Mouse (Mus musculus) heart, adult 2 months (tissue): ENCODE data around the gene Gm19684. TPM values are rescaled to one million over a fixed set of nuclear protein-coding genes. Genes with fewer than 3 reads are reported as not detected.
"Not testable (repeated sequence)": the region's sequence is repeated elsewhere in the genome, so short reads cannot be mapped to it uniquely, and the experiment has no call there.

Experiments used
- DNase-seq, 2 experiments: peaks; one replicate each; pipeline ENCODE4 v3.0.0; 2021
- H3K27ac ChIP-seq: fragments of 200-600 bp; 2 replicates; pipeline ENCODE4 v1.8.1; 2022
- H3K27me3 ChIP-seq: fragments of 200-500 bp; 2 replicates; pipeline ENCODE4 v1.6.1; 2012; ENCODE audit warnings: mild to moderate bottlenecking, low read length, inconsistent platforms, mixed read lengths; ENCODE audit not compliant: control insufficient read depth, insufficient read depth
- H3K36me3 ChIP-seq: fragments of 200-500 bp; 2 replicates; pipeline ENCODE4 v1.6.1; 2012; ENCODE audit warnings: low read length, inconsistent platforms; ENCODE audit not compliant: control insufficient read depth, insufficient read depth
- H3K4me1 ChIP-seq: fragments of 200-500 bp; 2 replicates; pipeline ENCODE4 v1.6.1; 2011; ENCODE audit warnings: low read length; ENCODE audit not compliant: control insufficient read depth, insufficient read depth
- H3K4me3 ChIP-seq: fragments of 200-600 bp; 2 replicates; pipeline ENCODE4 v1.8.1; 2022
- H3K79me2 ChIP-seq: fragments of 200-500 bp; replicated peaks from 2 replicates; pipeline ENCODE4 v1.6.1; 2012; ENCODE audit warnings: mild to moderate bottlenecking, inconsistent platforms, low read length, moderate library complexity, mixed read lengths; ENCODE audit not compliant: control insufficient read depth, insufficient read depth
- H3K9ac ChIP-seq: fragments of 200-500 bp; 2 replicates; pipeline ENCODE4 v1.6.1; 2012; ENCODE audit warnings: low read depth, mild to moderate bottlenecking, control low read depth, inconsistent platforms, low read length, mixed read lengths
- CTCF ChIP-seq: fragments of 200-600 bp; IDR thresholded peaks from 2 replicates; pipeline ENCODE4 v1.8.1; 2022; ENCODE audit warnings: antibody characterized with exemption, mild to moderate bottlenecking, moderate library complexity
- EP300 ChIP-seq: fragments of 200-500 bp; IDR thresholded peaks from 2 replicates; pipeline ENCODE4 v1.6.1; 2011; ENCODE audit warnings: low read depth, low read length, control low read depth; ENCODE audit not compliant: insufficient read depth
- POLR2A ChIP-seq: fragments of 200-500 bp; IDR thresholded peaks from 2 replicates; pipeline ENCODE4 v1.6.1; 2011; ENCODE audit warnings: mild to moderate bottlenecking, low read depth, low read length, control low read depth; ENCODE audit not compliant: insufficient read depth
- WGBS: fragments of 180-500 bp; shearing (Covaris S2); methylation state at CpG from one replicate; pipeline ENCODE4 v1.1.7; 2018; 5-methylcytosine and 5-hydroxymethylcytosine counted together
- intact Hi-C: fragments of 180-260 bp; cut with DNase I; formaldehyde crosslinking; loops from one replicate; pipeline ENCODE4 v1.15.1; 2025
- polyA plus RNA-seq: library from polyadenylated mRNA; depleted of rRNA; stranded (reverse); fragments of >200 nt; gene quantifications from 2 replicates; pipeline ENCODE4 v1.2.3, GENCODE M21; 2012
- total RNA-seq, 2 experiments: library from RNA; stranded (reverse); gene quantifications; 2 replicates each; pipeline ENCODE4 v1.2.3; 2021

Gm19684 gene
- total and polyA plus RNA-seq, 3 experiments = 0.16 to 0.23 TPM; not detected in 1

DNA sequence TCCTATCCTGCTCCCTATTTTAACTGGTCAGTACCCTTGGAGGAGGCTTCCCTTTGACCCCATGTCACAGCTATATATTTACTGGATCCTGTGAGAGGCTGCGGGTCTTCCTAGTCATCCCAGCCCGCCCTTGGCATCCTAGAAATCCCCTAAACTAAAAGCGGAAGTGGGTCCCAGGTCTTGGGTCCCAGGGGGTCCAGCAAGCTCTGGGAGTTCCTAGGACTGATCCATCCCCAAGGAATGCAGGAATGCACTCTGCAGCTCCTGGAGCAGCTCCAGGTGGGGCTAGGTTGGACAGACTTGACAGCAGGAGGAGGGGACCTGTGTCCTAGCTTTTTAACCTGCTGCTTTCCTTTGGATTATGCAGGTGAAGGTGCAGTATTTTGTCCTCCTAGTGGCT lies 27.5 kb upstream of the Gm19684 start:
- Histone ChIP-seq H3K9ac (no peak overlapping the region), H3K36me3 (no peaks in the 10 kb centered on the region), H3K27me3 (no peaks in the 10 kb centered on the region), H3K79me2 (no peaks in the 10 kb centered on the region), H3K27ac (no peak overlapping the region), H3K4me1 (no peaks in the 10 kb centered on the region), H3K4me3 (no peak overlapping the region)
- intact Hi-C loops = no loop called here
- TF ChIP-seq POLR2A = no peak
- no peak for TF ChIP-seq EP300
- no peak for TF ChIP-seq CTCF
- WGBS = 19% methylated on average over 3 of the region's 3 CpGs
- DNase-seq = no peak

- intact Hi-C loops, H3K36me3 ChIP-seq, H3K27me3 ChIP-seq, H3K4me3 ChIP-seq, H3K4me1 ChIP-seq, H3K79me2 ChIP-seq, DNase-seq, H3K9ac ChIP-seq, H3K27ac ChIP-seq: not testable (repeated sequence)
- 63% methylated on average over 2 of the region's 2 CpGs for WGBS
Measured at GRCm38 (mm10) chr17:36099603-36100002, 21.9 kb upstream of the Gm19684 start.

DNA sequence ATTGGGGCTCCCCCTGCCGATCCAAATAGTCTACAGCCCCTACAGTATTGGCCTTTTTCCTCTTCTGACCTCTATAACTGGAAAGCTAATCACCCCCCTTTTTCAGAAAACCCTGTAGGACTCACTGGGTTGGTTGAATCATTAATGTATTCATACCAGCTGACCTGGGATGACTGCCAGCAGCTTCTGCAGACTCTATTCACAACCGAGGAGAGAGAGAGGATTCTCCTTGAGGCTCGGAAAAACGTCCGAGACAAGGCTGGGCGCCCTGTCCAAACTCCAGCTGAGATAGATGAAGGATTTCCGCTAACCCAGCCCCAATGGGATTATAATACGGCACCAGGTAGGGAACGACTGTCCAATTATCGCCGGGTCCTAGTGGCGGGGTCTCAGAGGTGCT lies 19.4 kb upstream of the Gm19684 start:
- intact Hi-C loops, H3K27me3 ChIP-seq, H3K27ac ChIP-seq, H3K36me3 ChIP-seq, H3K4me1 ChIP-seq, H3K9ac ChIP-seq, H3K4me3 ChIP-seq, H3K79me2 ChIP-seq, DNase-seq: not testable (repeated sequence)
- 86% methylated on average over 12 of the region's 12 CpGs for WGBS

DNA sequence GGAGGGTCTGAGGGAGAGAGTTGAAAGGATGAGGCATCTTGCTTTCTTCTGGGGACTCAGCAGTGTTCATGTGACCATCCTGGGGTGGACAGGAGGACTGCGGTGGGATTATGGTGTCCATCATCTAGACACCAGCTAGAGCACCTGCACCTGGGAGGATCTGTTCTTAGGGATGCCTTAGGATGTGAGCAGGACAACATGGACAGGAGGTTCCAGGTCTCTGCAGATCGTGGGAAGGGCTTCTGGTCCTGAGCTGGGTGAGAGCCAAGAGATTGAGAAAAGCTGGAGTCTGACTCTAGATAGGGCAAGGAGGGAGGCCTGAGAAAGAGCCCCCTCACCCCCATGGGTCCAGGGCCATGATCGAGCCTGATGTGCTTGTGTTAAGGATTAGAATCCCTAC lies 11.3 kb upstream of the Gm19684 start:
- intact Hi-C loops, H3K4me3 ChIP-seq, DNase-seq, H3K27ac ChIP-seq, H3K79me2 ChIP-seq, H3K9ac ChIP-seq, H3K4me1 ChIP-seq, H3K27me3 ChIP-seq, H3K36me3 ChIP-seq: not testable (repeated sequence)
- 49% methylated on average over 3 of the region's 3 CpGs for WGBS

DNA sequence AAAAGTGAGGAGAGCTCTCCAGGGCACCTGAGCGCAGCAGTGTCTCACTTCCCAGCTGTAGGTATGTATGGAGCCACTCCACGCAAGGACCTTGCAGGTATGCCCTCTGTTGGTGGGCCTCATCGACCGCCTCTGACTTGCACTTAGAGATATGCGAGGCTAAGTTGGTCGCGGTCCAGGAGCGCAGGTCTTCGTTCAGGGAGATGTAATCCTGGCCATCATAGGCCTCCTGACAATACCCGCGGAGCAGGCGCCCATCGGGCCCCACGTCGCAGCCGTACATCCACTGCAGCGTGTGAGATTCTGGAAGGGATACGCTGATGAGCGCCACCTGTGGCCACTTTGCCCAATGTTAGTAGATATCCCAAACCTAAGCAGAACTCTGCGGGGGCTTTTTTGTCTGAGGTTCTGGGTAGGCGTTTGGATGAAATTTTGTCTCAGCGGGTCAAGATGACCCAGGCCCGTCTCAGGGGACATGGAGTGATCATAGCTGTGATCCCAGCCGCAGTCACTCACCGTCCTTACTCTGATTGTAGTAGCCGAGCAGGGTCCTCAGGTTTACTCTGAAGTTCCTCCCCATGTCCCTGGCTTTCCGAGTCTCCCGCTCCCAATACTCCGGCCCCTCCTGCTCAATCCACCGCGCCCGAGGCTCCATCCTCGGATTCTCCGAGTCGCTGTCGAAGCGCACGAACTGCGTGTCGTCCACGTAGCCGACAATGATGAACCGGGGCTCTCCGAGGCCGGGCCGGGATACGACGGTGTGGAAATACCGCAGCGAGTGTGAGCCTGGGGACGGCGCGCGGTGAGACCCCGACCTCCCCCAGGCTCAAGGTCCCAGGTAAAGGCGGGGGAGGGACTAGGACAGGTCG lies 10.6 kb upstream of the Gm19684 start:
- H3K27ac ChIP-seq, H3K27me3 ChIP-seq, H3K79me2 ChIP-seq, intact Hi-C loops, H3K36me3 ChIP-seq, H3K4me1 ChIP-seq: not testable (repeated sequence)
- TF ChIP-seq CTCF = peak; percentile 62
- Histone ChIP-seq H3K9ac (peak overlapping the region; percentile 49), H3K4me3 (peak overlapping the region; percentile 43)
- peak in 1 of 2 experiments; percentile 27 for DNase-seq
- 2% methylated on average over 57 of the region's 57 CpGs for WGBS

GRCm38 (mm10) chr17:36111510-36111868 lies 10.0 kb upstream of the Gm19684 start:
- peak in 1 of 2 experiments; percentile 33 for DNase-seq
- H3K4me3 ChIP-seq = peak overlapping the region; percentile 43
- H3K36me3 ChIP-seq, H3K79me2 ChIP-seq, H3K4me1 ChIP-seq, intact Hi-C loops, H3K27ac ChIP-seq, H3K27me3 ChIP-seq: not testable (repeated sequence)
- H3K9ac ChIP-seq = peak overlapping the region; percentile 49
- 1% methylated on average over 10 of the region's 10 CpGs for WGBS

GRCm38 (mm10) chr17:36113979-36114593 lies 7.4 kb upstream of the Gm19684 start:
- H3K79me2 ChIP-seq, H3K27me3 ChIP-seq, H3K4me3 ChIP-seq, H3K27ac ChIP-seq, H3K36me3 ChIP-seq, H3K4me1 ChIP-seq, H3K9ac ChIP-seq: not testable (repeated sequence)
- WGBS = 22% methylated on average over 6 of the region's 6 CpGs
- TF ChIP-seq CTCF = peak; percentile 78
- intact Hi-C loops = loop anchor here (2.0 kb wide), 1 partner anchor 117 kb away; no protein-coding TSS in a partner anchor
- peak in 1 of 2 experiments; percentile 50 for DNase-seq

GRCm38 (mm10) chr17:36116545-36116944 lies 4.9 kb upstream of the Gm19684 start:
- H3K79me2 ChIP-seq, intact Hi-C loops, H3K27ac ChIP-seq, H3K36me3 ChIP-seq, H3K4me3 ChIP-seq, H3K27me3 ChIP-seq, H3K9ac ChIP-seq, H3K4me1 ChIP-seq, DNase-seq: not testable (repeated sequence)
- WGBS = 26% methylated on average over 3 of the region's 3 CpGs

DNA sequence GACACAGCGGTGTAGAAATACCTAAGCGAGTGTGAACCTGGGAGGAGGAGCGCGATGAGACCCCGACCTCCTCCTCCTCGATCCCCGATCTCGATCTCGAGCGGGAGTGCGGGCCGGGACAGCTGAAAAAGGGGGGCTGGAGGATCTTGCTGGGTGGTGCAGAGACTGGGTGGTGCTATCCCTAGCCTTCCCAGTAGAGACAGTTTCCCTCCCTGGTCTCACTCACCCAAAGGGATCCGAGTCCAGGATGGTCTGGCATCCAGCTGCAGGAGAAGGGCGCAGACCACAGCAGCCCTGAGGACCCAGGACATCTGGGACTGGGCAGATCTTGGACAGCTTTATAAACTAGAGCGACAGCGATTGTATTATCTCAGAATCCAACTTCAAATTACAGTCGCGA lies 639 bp upstream of the Gm19684 start:
- H3K79me2 ChIP-seq, H3K4me1 ChIP-seq, H3K36me3 ChIP-seq, intact Hi-C loops, H3K27me3 ChIP-seq: not testable (repeated sequence)
- peak in 1 of 2 experiments; percentile 14 for DNase-seq
- WGBS = 12% methylated on average over 18 of the region's 18 CpGs
- peak overlapping the region; percentile 34 for H3K4me3 ChIP-seq
- H3K9ac ChIP-seq = peak overlapping the region; percentile 36; the same call in 1 of the 2 replicates
- peak overlapping the region; percentile 75 for H3K27ac ChIP-seq
